Mouse (Mus musculus): ENCODE data around the gene Babam1. TPM values are rescaled to one million over a fixed set of nuclear protein-coding genes. Genes with fewer than 3 reads are reported as not detected.

The Babam1 gene
- total RNA-seq (2014; fragmentation: Nextera tagmentation) (107 and 130 TPM in 2 replicates), total RNA-seq (2017) (73.7 and 90.2 TPM in 2 replicates)

- peak; percentile 99 for ATAC-seq (replicated peaks; ENCODE audit: low FRiP score, low TSS enrichment, poor library complexity, severe bottlenecking)
Measured at GRCm38 (mm10) chr8:71396639-71397305, at the start of gene Babam1. Gene Babam1 (plus strand): TSS chr8:71396861.

GRCm38 (mm10) chr8:71351117-71351516, 45.5 kb upstream of the Babam1 start:
- ATAC-seq (replicated peaks; ENCODE audit: low FRiP score, low TSS enrichment, poor library complexity, severe bottlenecking): no peak

DNA sequence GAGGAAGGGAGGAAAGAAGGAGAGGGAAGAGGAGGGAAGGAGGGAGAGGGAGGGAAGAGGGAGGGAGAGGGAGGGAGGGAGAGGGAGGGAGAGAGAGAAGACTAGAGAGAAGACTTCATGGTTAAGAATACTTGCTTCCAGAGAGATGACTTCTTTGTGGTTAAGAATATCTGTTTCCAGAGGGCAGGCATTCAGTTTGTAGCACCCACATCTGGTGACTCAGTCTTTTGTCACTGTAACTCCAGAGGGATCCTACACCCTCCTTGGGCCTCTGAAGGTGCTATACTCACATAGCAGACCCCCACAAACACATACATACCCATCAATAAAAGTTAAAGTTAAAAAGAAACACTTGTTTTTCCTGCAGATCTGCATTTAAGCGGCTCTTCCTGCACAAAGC, 45.1 kb upstream of the Babam1 start:
- ATAC-seq (replicated peaks; ENCODE audit: low FRiP score, low TSS enrichment, poor library complexity, severe bottlenecking): no peak

DNA sequence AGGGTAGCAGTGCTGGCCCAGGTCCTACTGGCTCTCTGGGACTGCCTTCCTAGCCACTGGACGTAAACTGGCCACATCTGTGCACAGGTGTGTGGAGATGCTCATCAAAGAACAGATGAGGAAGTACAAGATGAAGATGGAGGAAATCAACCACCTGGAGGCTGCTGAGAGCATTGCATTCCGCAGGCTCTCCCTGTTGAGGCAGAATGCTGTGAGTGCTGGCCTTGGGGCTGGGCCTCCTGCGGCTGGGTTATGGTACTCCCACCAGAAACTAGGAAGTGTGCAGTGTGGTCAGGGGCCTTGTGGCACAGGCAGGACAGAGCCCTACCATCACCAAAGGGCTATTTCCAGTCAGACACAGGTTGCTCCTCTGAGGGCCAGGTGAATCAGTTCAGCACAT, 38.6 kb upstream of the Babam1 start:
- no peak for ATAC-seq (replicated peaks; ENCODE audit: low FRiP score, low TSS enrichment, poor library complexity, severe bottlenecking)

- ATAC-seq (replicated peaks; ENCODE audit: low FRiP score, low TSS enrichment, poor library complexity, severe bottlenecking): peak; percentile 85
Measured at GRCm38 (mm10) chr8:71366771-71367528, 29.7 kb upstream of the Babam1 start, which contains the start of gene Use1. Gene Use1 (plus strand): TSS chr8:71366848.

DNA sequence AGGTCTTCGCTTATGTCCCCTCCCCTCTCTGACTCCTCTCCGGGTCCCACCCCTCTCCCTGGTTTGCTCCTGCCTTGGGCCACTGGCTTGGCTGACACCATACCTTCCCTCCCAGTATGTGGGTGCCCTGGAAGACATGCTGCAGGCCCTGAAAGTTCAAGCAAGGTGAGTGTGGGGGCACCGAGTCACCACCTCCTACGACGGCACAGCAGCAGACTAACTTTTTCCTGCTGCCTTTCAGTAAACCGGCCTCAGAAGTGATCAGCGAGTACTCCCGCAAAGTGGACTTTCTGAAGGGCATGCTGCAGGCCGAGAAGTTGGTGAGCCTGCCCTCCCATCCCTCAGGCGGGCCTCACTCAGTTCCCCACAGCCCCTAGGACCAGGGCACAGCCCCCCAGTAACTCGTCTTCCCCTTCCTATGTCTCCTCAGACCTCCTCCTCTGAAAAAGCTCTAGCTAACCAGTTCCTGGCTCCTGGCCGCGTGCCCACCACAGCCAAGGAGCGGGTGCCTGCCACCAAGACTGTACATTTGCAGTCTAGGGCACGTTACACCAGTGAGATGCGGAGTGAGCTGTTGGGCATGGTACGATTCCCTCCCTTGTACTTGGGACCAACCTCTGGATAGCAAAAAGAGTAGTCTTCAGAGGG, 29.0 kb upstream of the Babam1 start:
- ATAC-seq (replicated peaks; ENCODE audit: low FRiP score, low TSS enrichment, poor library complexity, severe bottlenecking): no peak; the same call in 1 of the 2 replicates

DNA sequence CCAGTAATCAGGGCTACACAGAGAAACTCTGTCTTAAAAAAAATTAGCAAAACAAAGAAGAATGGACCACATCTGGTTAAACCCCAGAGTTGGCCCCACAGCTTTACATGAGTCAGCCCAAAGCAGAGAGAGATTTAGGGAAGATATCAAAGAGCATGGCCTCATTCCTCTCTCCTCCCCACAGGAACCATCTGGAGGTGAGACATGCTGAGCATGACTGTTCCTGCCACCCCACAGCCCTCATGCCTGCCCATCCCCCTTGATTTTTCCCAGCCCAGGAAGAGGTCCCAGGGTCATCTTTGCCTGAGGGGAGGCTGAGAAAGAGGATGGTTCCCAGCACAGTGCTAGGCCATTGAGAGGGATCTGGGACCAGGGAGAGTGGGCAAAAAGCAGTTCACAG, 28.3 kb upstream of the Babam1 start:
- no peak for ATAC-seq (replicated peaks; ENCODE audit: low FRiP score, low TSS enrichment, poor library complexity, severe bottlenecking)

GRCm38 (mm10) chr8:71369040-71369718, 27.5 kb upstream of the Babam1 start:
- ATAC-seq (replicated peaks; ENCODE audit: low FRiP score, low TSS enrichment, poor library complexity, severe bottlenecking): no peak

DNA sequence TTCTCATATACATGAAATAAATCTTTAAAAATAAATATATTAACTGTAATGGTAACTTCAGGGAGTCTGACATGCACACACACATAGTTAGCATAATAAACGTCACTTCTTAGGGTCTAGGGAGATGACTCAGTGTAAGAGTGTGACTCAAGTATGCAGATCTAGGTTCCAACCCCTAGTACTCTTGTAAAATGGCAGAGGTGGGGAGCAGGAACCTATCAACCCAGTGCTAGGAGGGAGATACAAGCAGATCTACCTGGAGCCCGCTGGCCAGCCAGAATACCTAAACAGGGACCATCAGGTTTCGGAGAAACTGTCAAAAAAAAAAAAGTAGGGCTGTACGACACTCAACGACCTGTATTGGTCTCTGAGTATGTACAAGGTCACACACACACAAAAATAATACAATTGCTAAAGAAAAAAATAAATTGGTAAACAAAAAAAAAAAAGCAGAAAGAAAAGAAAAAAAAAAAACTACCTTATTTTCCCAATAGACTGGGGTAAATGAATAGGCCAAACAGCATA, 25.9 kb upstream of the Babam1 start:
- no peak for ATAC-seq (replicated peaks; ENCODE audit: low FRiP score, low TSS enrichment, poor library complexity, severe bottlenecking)

DNA sequence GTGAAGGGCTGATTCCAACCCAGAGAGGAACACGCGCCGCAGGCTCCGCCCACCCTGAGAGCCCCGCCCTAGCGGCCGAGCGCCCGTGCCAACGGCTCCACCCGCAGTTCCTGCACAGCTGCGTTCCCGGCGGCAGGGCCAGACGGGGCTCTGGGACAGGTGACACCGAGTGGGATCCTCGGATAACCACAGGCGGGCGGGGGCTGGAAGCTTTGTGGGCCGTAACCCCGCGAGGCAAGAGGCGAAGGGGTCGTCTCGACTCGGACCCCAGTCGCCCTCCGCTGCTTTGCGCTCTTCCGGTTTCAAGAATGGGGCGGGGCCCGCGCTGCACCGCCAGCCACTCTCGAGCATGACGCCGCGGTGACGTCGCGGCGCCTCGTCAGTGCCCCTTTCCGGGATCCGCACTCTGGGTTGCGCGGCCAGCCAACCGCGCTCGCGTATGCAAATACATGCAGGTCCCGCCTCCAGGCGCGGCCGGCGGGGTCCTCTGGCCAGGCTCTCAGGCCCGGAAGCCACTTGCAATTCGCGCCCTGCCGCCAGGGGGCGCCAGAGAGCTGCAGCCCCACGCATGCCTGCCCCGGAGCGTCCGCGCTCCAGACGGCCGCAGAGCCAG, 25.3 kb upstream of the Babam1 start, which contains the start of gene Ocel1:
Gene Ocel1, plus strand, starts transcription at position 63 of the 613 bp plus-strand sequence.
- peak; percentile 79 for ATAC-seq (replicated peaks; ENCODE audit: low FRiP score, low TSS enrichment, poor library complexity, severe bottlenecking)

GRCm38 (mm10) chr8:71372427-71372826, 24.2 kb upstream of the Babam1 start:
- no peak for ATAC-seq (replicated peaks; ENCODE audit: low FRiP score, low TSS enrichment, poor library complexity, severe bottlenecking)

DNA sequence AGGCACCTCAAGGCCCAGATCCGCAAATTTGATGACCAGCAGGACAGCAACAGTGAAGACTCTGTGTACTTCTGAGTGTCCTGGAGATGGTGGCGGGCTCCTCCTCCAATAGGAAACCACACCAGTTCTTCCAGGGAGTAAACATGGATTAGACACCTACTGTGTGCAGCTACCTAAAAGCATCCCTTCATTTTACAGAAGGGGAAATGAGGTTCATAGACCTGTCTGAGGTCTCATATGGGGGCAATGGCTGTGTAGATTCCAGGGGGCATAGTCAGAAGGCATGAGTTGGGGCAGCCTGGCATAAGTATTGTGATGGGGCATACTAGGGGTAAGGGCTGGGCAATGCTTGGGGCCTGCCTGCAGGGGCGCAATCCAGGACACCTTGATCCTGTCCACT, 23.7 kb upstream of the Babam1 start:
- ATAC-seq (replicated peaks; ENCODE audit: low FRiP score, low TSS enrichment, poor library complexity, severe bottlenecking): no peak

DNA sequence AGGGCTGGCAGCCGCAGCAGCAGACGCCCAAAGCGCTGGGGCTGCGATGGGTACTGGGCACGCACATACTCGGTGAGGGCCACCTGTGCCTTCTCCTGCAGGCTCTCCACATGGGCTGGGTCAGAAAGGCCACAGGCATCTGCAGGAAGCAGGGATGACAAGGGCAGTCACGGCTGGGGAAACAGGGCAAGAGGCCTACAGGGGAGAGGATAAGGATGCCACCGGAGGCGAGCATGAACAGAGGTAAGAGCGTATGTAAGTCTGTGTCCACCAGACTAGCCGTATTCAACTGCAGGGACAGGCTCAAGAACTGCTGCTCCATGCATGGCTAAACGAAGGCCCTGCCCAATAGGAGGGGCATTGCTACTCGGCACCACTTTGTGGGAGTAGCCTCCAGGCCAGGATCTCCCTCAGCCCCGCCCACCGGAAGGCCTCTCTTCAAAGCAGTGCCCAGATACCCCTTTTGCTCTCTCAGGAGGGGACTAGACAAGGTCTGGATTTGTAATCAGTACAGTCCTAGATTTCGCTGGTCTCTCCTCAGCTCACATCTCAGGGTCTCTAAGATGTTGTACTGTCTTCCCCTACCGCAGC, 21.9 kb upstream of the Babam1 start:
- ATAC-seq (replicated peaks; ENCODE audit: low FRiP score, low TSS enrichment, poor library complexity, severe bottlenecking): no peak

- peak; percentile 21 for ATAC-seq (replicated peaks; ENCODE audit: low FRiP score, low TSS enrichment, poor library complexity, severe bottlenecking)
Measured at GRCm38 (mm10) chr8:71375581-71376422, 20.9 kb upstream of the Babam1 start.

GRCm38 (mm10) chr8:71376423-71377030, 20.1 kb upstream of the Babam1 start:
- ATAC-seq (replicated peaks; ENCODE audit: low FRiP score, low TSS enrichment, poor library complexity, severe bottlenecking): no peak

- no peak for ATAC-seq (replicated peaks; ENCODE audit: low FRiP score, low TSS enrichment, poor library complexity, severe bottlenecking)
Measured at GRCm38 (mm10) chr8:71379008-71379407, 17.7 kb upstream of the Babam1 start.

GRCm38 (mm10) chr8:71379512-71380075, 17.1 kb upstream of the Babam1 start:
- no peak for ATAC-seq (replicated peaks; ENCODE audit: low FRiP score, low TSS enrichment, poor library complexity, severe bottlenecking)

Measured in megakaryocyte-erythroid progenitor cell, adult 5-6 weeks (primary cell).